Mouse (Mus musculus) liver, adult 2 months (tissue): ENCODE measurements around the gene Enc1.

Experiments used
- CTCF ChIP-seq: fragments of 200-500 bp; IDR thresholded peaks from 2 replicates; pipeline ENCODE4 v1.5.1; 2011; ENCODE audit warnings: low read depth, low read length, control low read depth
- POLR2A ChIP-seq: fragments of 200-500 bp; IDR thresholded peaks from 2 replicates; pipeline ENCODE4 v1.6.1; 2011; ENCODE audit warnings: low read length, control low read depth; ENCODE audit not compliant: insufficient read depth; ENCODE audit errors: extremely low read depth

GRCm38 (mm10) chr13:97234785-97235417 is 6.0 kb upstream of the Enc1 start:
- no peak for TF ChIP-seq POLR2A
- TF ChIP-seq CTCF = peak; percentile 63
